Mouse (Mus musculus): ENCODE results near the gene Kpna3. TPM values are rescaled to one million over a fixed set of nuclear protein-coding genes. Genes with fewer than 3 reads are reported as not detected.
"Not testable (repeated sequence)": the region's sequence is repeated elsewhere in the genome, so short reads cannot be mapped to it uniquely, and the experiment has no call there.

Gene Kpna3
- polyA plus RNA-seq, 1 experiment from 2014 or later: 122 TPM

DNA sequence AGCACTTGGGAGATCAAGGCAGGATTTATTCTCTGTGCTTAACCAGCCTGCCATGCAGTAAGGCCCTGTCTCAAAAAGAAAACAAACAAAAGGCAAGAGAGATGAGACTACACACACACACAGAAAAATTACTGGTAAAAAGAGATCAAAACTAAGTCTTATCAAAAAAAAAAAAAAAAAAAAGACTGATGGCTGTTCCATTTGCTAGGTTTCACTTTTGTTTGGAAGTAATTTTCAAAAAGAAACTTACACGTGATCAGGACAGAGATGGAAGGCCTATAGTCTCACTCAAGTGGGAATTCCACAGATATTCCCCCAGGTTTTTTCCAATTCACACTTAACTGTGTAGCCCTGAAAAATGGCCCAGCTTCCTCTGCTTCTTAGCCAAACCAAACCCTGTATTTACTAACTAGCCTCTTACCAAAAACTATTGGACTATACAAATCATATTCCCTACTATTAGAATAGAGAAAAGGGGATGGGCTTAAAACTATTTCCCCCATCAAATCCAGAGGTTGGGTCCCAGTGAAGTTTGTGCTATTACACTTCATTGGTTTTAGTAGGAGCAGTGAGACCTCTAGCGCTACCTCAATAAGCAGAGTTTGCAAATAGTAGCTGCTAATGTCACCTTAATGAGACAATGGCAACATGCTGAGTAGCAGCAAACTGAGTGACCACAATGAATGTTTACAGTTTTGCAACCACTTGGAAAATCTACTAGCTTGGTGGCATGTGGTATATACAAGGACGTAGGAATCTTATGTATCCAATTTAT, 1.3 kb downstream of the Kpna3 start:
- no peaks in the 10 kb centered on the region for H3K27me3 ChIP-seq (ENCODE audit: control insufficient read depth, insufficient read depth, low read length)
- H3K4me1 ChIP-seq (ENCODE audit: control insufficient read depth, insufficient read depth, low read length): no peaks in the 10 kb centered on the region
- H3K4me2 ChIP-seq (ENCODE audit: low read depth, low read length): peak overlapping the region; percentile 49
- H3K4me3 ChIP-seq (ENCODE audit: low read depth, low read length): peak overlapping the region; percentile 69
- 22% methylated on average over 3 of the region's 3 CpGs for WGBS
- H3K9me3 ChIP-seq (replicated peaks; ENCODE audit: control insufficient read depth, low read length): no peaks in the 10 kb centered on the region
- ATAC-seq (replicated peaks; ENCODE audit: insufficient number of reproducible peaks, low FRiP score, low TSS enrichment, low read depth) (no peak), DNase-seq (ENCODE audit: low spot score) (no peak)
- H3K9ac ChIP-seq (replicated peaks; ENCODE audit: low read length): peak overlapping the region; percentile 74
- no peaks in the 10 kb centered on the region for H3K36me3 ChIP-seq (replicated peaks; ENCODE audit: control insufficient read depth, insufficient read depth, low read depth, low read length)
- no peak overlapping the region for H3K27ac ChIP-seq (replicated peaks; ENCODE audit: low read depth, low read length)

DNA sequence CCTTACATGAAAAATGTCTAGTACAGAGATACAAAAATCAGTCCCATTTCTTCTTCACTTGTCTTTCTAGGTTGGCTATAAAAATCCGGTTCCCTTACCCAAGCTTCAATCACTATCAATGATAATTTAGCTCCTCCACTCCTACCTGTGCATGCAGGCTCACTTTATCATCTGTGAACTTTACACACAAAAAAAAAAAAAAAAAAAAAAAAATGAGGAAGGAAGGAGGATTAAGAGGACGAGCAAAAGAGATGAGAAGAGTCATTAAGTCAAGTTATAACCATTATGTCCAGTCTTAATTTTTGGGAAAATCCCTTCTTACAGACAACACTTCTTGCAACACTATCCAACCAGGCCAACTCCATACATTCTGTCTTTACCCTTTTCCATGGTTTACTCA, 2.8 kb downstream of the Kpna3 start:
- Histone ChIP-seq H3K4me3 (ENCODE audit: low read depth, low read length) (no peak overlapping the region), H3K27ac (replicated peaks; ENCODE audit: low read depth, low read length) (no peak overlapping the region)

DNA sequence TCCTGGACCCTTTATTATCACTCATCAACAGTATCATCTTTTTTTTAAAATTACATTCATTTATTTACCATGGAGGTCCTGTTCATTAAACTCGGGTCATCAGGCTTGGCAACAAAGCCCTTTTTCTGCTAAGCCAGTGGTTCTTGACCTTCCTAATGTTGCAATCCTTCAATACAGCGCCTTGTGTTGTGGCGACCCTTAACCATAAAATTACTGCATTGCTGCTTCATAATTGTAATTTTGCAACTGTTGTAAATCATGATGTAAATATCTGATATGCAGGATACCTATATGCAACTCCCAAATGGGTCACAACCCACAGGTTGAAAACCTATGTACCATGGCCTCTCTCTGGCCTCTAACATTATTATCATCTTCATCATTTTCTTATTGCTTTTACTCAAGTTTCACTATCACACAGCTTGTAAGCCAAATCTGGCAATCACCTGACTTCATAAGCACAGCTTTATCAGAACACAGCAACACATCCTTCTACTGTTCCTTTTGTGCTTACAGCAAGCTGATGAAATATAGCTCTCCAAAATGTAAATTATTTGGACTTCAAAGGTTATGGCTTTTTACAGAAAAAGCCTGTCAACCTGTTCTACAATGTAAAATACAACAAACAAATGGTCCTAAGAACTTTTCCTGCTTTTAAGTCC, 11.4 kb downstream of the Kpna3 start:
- no peaks in the 10 kb centered on the region for H3K9me3 ChIP-seq (replicated peaks; ENCODE audit: control insufficient read depth, low read length)
- DNase-seq (ENCODE audit: low spot score) (no peak), ATAC-seq (replicated peaks; ENCODE audit: insufficient number of reproducible peaks, low FRiP score, low TSS enrichment, low read depth) (no peak)
- H3K4me3 ChIP-seq (ENCODE audit: low read depth, low read length): no peak overlapping the region
- no peaks in the 10 kb centered on the region for H3K27me3 ChIP-seq (ENCODE audit: control insufficient read depth, insufficient read depth, low read length)
- 65% methylated on average over 3 of the region's 3 CpGs for WGBS
- no peaks in the 10 kb centered on the region for H3K4me1 ChIP-seq (ENCODE audit: control insufficient read depth, insufficient read depth, low read length)
- H3K9ac ChIP-seq (replicated peaks; ENCODE audit: low read length): no peak overlapping the region
- H3K27ac ChIP-seq (replicated peaks; ENCODE audit: low read depth, low read length): no peak overlapping the region
- no peaks in the 10 kb centered on the region; the same call in 1 of the 2 replicates for H3K36me3 ChIP-seq (replicated peaks; ENCODE audit: control insufficient read depth, insufficient read depth, low read depth, low read length)
- H3K4me2 ChIP-seq (ENCODE audit: low read depth, low read length): no peak overlapping the region

More for the DNA sequence above, 2.8 kb downstream of the Kpna3 start:
- ATAC-seq (replicated peaks; ENCODE audit: insufficient number of reproducible peaks, low FRiP score, low TSS enrichment, low read depth): no peak
- Histone ChIP-seq H3K9ac (replicated peaks; ENCODE audit: low read length) (no peak overlapping the region), H3K4me1 (ENCODE audit: control insufficient read depth, insufficient read depth, low read length) (no peaks in the 10 kb centered on the region), H3K27me3 (ENCODE audit: control insufficient read depth, insufficient read depth, low read length) (no peaks in the 10 kb centered on the region), H3K4me2 (ENCODE audit: low read depth, low read length) (no peak overlapping the region), H3K9me3 (replicated peaks; ENCODE audit: control insufficient read depth, low read length) (no peaks in the 10 kb centered on the region), H3K36me3 (replicated peaks; ENCODE audit: control insufficient read depth, insufficient read depth, low read depth, low read length) (no peaks in the 10 kb centered on the region)
- WGBS: 85% methylated on average over 2 of the region's 2 CpGs
- no peak for DNase-seq (ENCODE audit: low spot score)

DNA sequence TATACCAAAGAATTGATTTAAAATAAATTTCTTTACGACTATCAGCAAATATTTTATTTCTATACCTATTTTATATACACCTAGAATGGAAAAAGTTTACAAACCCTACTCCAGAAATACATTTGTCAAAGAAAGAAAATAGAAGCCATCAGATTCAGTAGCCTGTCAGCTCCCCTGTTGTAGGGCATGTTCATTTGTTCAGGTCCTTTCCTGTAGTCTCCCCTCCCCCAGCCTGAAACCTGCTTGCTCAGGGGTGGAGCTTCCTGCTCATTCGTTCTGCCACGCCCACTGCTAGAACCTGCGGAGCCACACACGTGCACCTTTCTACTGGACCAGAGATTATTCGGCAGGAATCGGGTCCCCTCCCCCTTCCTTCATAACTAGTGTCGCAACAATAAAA, 12.6 kb downstream of the Kpna3 start:
- not testable (repeated sequence) for DNase-seq (ENCODE audit: low spot score); ATAC-seq (replicated peaks; ENCODE audit: insufficient number of reproducible peaks, low FRiP score, low TSS enrichment, low read depth); H3K9ac ChIP-seq (replicated peaks; ENCODE audit: low read length); H3K36me3 ChIP-seq (replicated peaks; ENCODE audit: control insufficient read depth, insufficient read depth, low read depth, low read length); H3K4me1 ChIP-seq (ENCODE audit: control insufficient read depth, insufficient read depth, low read length); H3K9me3 ChIP-seq (replicated peaks; ENCODE audit: control insufficient read depth, low read length); H3K27ac ChIP-seq (replicated peaks; ENCODE audit: low read depth, low read length); H3K27me3 ChIP-seq (ENCODE audit: control insufficient read depth, insufficient read depth, low read length); H3K4me2 ChIP-seq (ENCODE audit: low read depth, low read length); H3K4me3 ChIP-seq (ENCODE audit: low read depth, low read length)
- WGBS: 47% methylated on average over 2 of the region's 8 CpGs

DNA sequence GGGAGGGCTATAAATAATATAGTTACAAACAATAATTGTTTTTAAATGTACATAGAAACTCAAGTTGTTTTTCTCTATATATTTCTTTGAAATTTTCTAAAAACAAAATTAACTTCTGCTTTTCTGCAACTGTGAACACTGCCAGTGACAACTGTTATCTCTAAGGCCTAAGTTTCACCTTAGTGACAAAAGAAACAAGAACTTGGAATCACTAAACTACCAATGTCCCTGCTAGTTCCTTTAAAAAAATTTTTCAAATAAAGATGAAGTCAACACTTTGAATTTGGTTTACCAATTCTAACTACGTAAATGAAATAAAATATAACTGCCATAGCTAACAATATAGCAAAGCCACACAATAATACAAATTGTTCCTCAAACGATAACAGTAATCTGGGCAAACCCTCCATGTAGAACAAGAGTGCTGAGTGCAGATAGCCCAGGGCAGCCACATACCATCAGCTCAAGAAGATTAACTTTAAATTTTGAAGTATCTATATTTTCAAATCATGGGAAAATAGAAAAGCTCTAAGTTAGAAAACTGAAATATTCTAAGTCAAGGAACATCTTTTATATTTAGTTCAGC, 14.5 kb downstream of the Kpna3 start:
- no peak for ATAC-seq (replicated peaks; ENCODE audit: insufficient number of reproducible peaks, low FRiP score, low TSS enrichment, low read depth)
- Histone ChIP-seq H3K4me3 (ENCODE audit: low read depth, low read length) (no peak overlapping the region), H3K4me1 (ENCODE audit: control insufficient read depth, insufficient read depth, low read length) (no peaks in the 10 kb centered on the region), H3K36me3 (replicated peaks; ENCODE audit: control insufficient read depth, insufficient read depth, low read depth, low read length) (no peaks in the 10 kb centered on the region), H3K27me3 (ENCODE audit: control insufficient read depth, insufficient read depth, low read length) (no peaks in the 10 kb centered on the region), H3K27ac (replicated peaks; ENCODE audit: low read depth, low read length) (no peak overlapping the region), H3K9me3 (replicated peaks; ENCODE audit: control insufficient read depth, low read length) (no peaks in the 10 kb centered on the region), H3K9ac (replicated peaks; ENCODE audit: low read length) (no peak overlapping the region), H3K4me2 (ENCODE audit: low read depth, low read length) (no peak overlapping the region)
- WGBS: 93% methylated on average over 2 of the region's 2 CpGs
- no peak for DNase-seq (ENCODE audit: low spot score)

DNA sequence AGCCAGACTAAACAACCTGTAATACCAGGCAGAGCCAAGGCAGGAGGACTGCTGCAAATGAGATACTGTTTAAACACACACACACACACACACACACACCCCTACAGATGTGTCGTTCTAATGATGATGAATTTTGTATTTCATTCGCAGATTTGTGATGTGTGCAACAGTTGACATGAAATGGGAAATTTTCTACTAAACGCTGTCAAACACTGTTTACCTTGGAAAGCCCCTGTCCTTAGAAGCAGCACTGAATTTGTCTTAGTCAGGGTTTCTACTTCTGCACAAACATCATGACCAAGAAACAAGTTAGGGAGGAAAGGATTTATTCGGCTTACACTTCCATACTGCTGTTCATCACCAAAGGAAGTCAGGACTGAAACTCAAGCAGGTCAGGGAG, 24.0 kb downstream of the Kpna3 start:
- H3K9me3 ChIP-seq (replicated peaks; ENCODE audit: control insufficient read depth, low read length): no peaks in the 10 kb centered on the region
- no peak overlapping the region for H3K27ac ChIP-seq (replicated peaks; ENCODE audit: low read depth, low read length)
- no peaks in the 10 kb centered on the region; the same call in 1 of the 2 replicates for H3K4me1 ChIP-seq (ENCODE audit: control insufficient read depth, insufficient read depth, low read length)
- no peak overlapping the region for H3K4me2 ChIP-seq (ENCODE audit: low read depth, low read length)
- H3K27me3 ChIP-seq (ENCODE audit: control insufficient read depth, insufficient read depth, low read length): no peaks in the 10 kb centered on the region
- H3K4me3 ChIP-seq (ENCODE audit: low read depth, low read length): no peak overlapping the region
- H3K9ac ChIP-seq (replicated peaks; ENCODE audit: low read length): no peak overlapping the region
- DNase-seq (ENCODE audit: low spot score): no peak
- ATAC-seq (replicated peaks; ENCODE audit: insufficient number of reproducible peaks, low FRiP score, low TSS enrichment, low read depth): no peak
- WGBS: 79% methylated on average over 4 of the region's 4 CpGs
- no peaks in the 10 kb centered on the region for H3K36me3 ChIP-seq (replicated peaks; ENCODE audit: control insufficient read depth, insufficient read depth, low read depth, low read length)

DNA sequence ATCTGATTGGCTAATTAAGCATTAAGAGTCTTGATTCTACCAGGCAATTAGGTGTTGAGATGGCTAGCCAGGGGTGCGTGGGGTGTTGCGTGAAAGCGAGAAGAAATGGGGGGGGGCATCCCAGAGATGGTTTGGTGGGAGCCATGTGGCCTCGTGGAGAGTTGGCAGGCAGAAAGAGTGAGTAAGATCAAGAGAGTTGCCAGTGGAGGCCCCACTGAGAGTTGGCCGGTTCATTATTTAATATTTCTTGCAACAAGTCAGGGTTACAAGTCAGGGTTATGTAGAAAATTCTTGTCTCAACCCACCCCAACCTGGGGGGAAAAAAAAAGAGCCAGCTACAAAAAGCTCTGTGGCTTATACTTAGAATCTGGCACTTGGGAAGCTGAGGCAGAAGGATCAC, 24.4 kb downstream of the Kpna3 start:
- WGBS: 83% methylated on average over 5 of the region's 5 CpGs

DNA sequence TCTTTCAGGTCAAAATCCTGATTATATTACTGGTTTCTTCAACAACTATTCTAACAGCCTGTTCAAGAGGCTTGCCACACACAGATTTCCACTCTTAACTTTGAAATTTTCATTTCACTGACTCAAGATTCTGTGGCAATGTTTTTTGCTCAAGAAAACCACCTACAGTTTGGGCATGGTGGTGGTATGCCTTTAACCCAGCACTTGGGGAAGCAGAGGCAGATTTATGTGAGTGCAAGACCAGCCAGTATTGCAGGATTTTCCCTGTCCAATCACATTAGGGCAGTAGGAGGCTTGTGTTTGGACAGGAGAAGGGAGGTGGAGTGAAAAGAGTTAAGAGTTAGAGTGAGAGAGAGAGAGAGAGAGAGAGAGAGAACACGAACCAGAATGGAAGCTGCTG, 24.9 kb downstream of the Kpna3 start:
- 40% methylated on average over 1 of the region's 1 CpGs for WGBS
- no peaks in the 10 kb centered on the region for H3K9me3 ChIP-seq (replicated peaks; ENCODE audit: control insufficient read depth, low read length)
- H3K4me3 ChIP-seq (ENCODE audit: low read depth, low read length): no peak overlapping the region
- no peak overlapping the region for H3K4me2 ChIP-seq (ENCODE audit: low read depth, low read length)
- H3K4me1 ChIP-seq (ENCODE audit: control insufficient read depth, insufficient read depth, low read length): no peaks in the 10 kb centered on the region; the same call in 1 of the 2 replicates
- H3K36me3 ChIP-seq (replicated peaks; ENCODE audit: control insufficient read depth, insufficient read depth, low read depth, low read length): no peaks in the 10 kb centered on the region
- H3K27ac ChIP-seq (replicated peaks; ENCODE audit: low read depth, low read length): no peak overlapping the region
- DNase-seq (ENCODE audit: low spot score) (no peak), ATAC-seq (replicated peaks; ENCODE audit: insufficient number of reproducible peaks, low FRiP score, low TSS enrichment, low read depth) (no peak)
- no peak overlapping the region for H3K9ac ChIP-seq (replicated peaks; ENCODE audit: low read length)
- no peaks in the 10 kb centered on the region for H3K27me3 ChIP-seq (ENCODE audit: control insufficient read depth, insufficient read depth, low read length)

More for the DNA sequence above, 24.4 kb downstream of the Kpna3 start:
- H3K4me2 ChIP-seq (ENCODE audit: low read depth, low read length): no peak overlapping the region
- H3K4me1 ChIP-seq (ENCODE audit: control insufficient read depth, insufficient read depth, low read length): no peaks in the 10 kb centered on the region; the same call in 1 of the 2 replicates
- H3K4me3 ChIP-seq (ENCODE audit: low read depth, low read length): no peak overlapping the region
- no peak overlapping the region for H3K9ac ChIP-seq (replicated peaks; ENCODE audit: low read length)
- H3K27ac ChIP-seq (replicated peaks; ENCODE audit: low read depth, low read length): no peak overlapping the region
- ATAC-seq (replicated peaks; ENCODE audit: insufficient number of reproducible peaks, low FRiP score, low TSS enrichment, low read depth) (no peak), DNase-seq (ENCODE audit: low spot score) (no peak)
- no peaks in the 10 kb centered on the region for H3K36me3 ChIP-seq (replicated peaks; ENCODE audit: control insufficient read depth, insufficient read depth, low read depth, low read length)
- H3K9me3 ChIP-seq (replicated peaks; ENCODE audit: control insufficient read depth, low read length): no peaks in the 10 kb centered on the region
- H3K27me3 ChIP-seq (ENCODE audit: control insufficient read depth, insufficient read depth, low read length): no peaks in the 10 kb centered on the region

Measured in embryonic facial prominence, embryonic 11.5 days (tissue).